Mouse (Mus musculus): ENCODE data around the gene Fcna. TPM values are rescaled to one million over a fixed set of nuclear protein-coding genes. Genes with fewer than 3 reads are reported as not detected.
A peak's percentile ranks its signal among the peaks of the same experiment; 100 is the strongest.

The Fcna gene
- total RNA-seq, 1 experiment from 2014 or later, result not detected

- no peak for ATAC-seq (replicated peaks; ENCODE audit: insufficient number of reproducible peaks, low FRiP score, low TSS enrichment, poor library complexity, severe bottlenecking)
Measured at GRCm38 (mm10) chr2:25617578-25617977, 10.3 kb downstream of the Fcna start, which contains the start of gene Ccdc183. Gene Ccdc183, minus strand, starts transcription at chr2:25617678.

- ATAC-seq (replicated peaks; ENCODE audit: insufficient number of reproducible peaks, low FRiP score, low TSS enrichment, poor library complexity, severe bottlenecking), result no peak
Measured at GRCm38 (mm10) chr2:25616398-25616797, 11.4 kb downstream of the Fcna start.

GRCm38 (mm10) chr2:25608671-25609070 is 19.2 kb downstream of the Fcna start:
- peak; percentile 14; the same call in 1 of the 2 replicates for ATAC-seq (replicated peaks; ENCODE audit: insufficient number of reproducible peaks, low FRiP score, low TSS enrichment, poor library complexity, severe bottlenecking)

GRCm38 (mm10) chr2:25607761-25608622 is 19.8 kb downstream of the Fcna start, which contains the start of gene Rabl6:
Gene Rabl6, minus strand, starts transcription at chr2:25608521.
- peak; percentile 85 for ATAC-seq (replicated peaks; ENCODE audit: insufficient number of reproducible peaks, low FRiP score, low TSS enrichment, poor library complexity, severe bottlenecking)

- ATAC-seq (replicated peaks; ENCODE audit: insufficient number of reproducible peaks, low FRiP score, low TSS enrichment, poor library complexity, severe bottlenecking), result no peak
Measured at GRCm38 (mm10) chr2:25602526-25602925, 25.3 kb downstream of the Fcna start.

- ATAC-seq (replicated peaks; ENCODE audit: insufficient number of reproducible peaks, low FRiP score, low TSS enrichment, poor library complexity, severe bottlenecking), result no peak
Measured at GRCm38 (mm10) chr2:25600037-25600436, 27.8 kb downstream of the Fcna start.

GRCm38 (mm10) chr2:25598749-25599148 is 29.1 kb downstream of the Fcna start:
- ATAC-seq (replicated peaks; ENCODE audit: insufficient number of reproducible peaks, low FRiP score, low TSS enrichment, poor library complexity, severe bottlenecking), result no peak

- ATAC-seq (replicated peaks; ENCODE audit: insufficient number of reproducible peaks, low FRiP score, low TSS enrichment, poor library complexity, severe bottlenecking), result no peak
Measured at GRCm38 (mm10) chr2:25596765-25597510, 30.9 kb downstream of the Fcna start.

GRCm38 (mm10) chr2:25591863-25592262 is 36.0 kb downstream of the Fcna start:
- ATAC-seq (replicated peaks; ENCODE audit: insufficient number of reproducible peaks, low FRiP score, low TSS enrichment, poor library complexity, severe bottlenecking), result no peak

- no peak for ATAC-seq (replicated peaks; ENCODE audit: insufficient number of reproducible peaks, low FRiP score, low TSS enrichment, poor library complexity, severe bottlenecking)
Measured at GRCm38 (mm10) chr2:25588227-25588907, 39.5 kb downstream of the Fcna start.

GRCm38 (mm10) chr2:25587290-25587689 is 40.5 kb downstream of the Fcna start:
- no peak for ATAC-seq (replicated peaks; ENCODE audit: insufficient number of reproducible peaks, low FRiP score, low TSS enrichment, poor library complexity, severe bottlenecking)

- no peak for ATAC-seq (replicated peaks; ENCODE audit: insufficient number of reproducible peaks, low FRiP score, low TSS enrichment, poor library complexity, severe bottlenecking)
Measured at GRCm38 (mm10) chr2:25585601-25586000, 42.2 kb downstream of the Fcna start.

GRCm38 (mm10) chr2:25584856-25585255 is 43.0 kb downstream of the Fcna start:
- no peak for ATAC-seq (replicated peaks; ENCODE audit: insufficient number of reproducible peaks, low FRiP score, low TSS enrichment, poor library complexity, severe bottlenecking)

- ATAC-seq (replicated peaks; ENCODE audit: insufficient number of reproducible peaks, low FRiP score, low TSS enrichment, poor library complexity, severe bottlenecking), result no peak
Measured at GRCm38 (mm10) chr2:25584152-25584551, 43.7 kb downstream of the Fcna start.

- ATAC-seq (replicated peaks; ENCODE audit: insufficient number of reproducible peaks, low FRiP score, low TSS enrichment, poor library complexity, severe bottlenecking), result no peak
Measured at GRCm38 (mm10) chr2:25583571-25583970, 44.3 kb downstream of the Fcna start.

GRCm38 (mm10) chr2:25583120-25583481 is 44.7 kb downstream of the Fcna start:
- ATAC-seq (replicated peaks; ENCODE audit: insufficient number of reproducible peaks, low FRiP score, low TSS enrichment, poor library complexity, severe bottlenecking), result no peak

- ATAC-seq (replicated peaks; ENCODE audit: insufficient number of reproducible peaks, low FRiP score, low TSS enrichment, poor library complexity, severe bottlenecking), result no peak
Measured at GRCm38 (mm10) chr2:25582466-25583119, 45.2 kb downstream of the Fcna start.

- ATAC-seq (replicated peaks; ENCODE audit: insufficient number of reproducible peaks, low FRiP score, low TSS enrichment, poor library complexity, severe bottlenecking), result no peak
Measured at GRCm38 (mm10) chr2:25581901-25582301, 45.9 kb downstream of the Fcna start.
